Mouse (Mus musculus) myocyte (in vitro differentiated cells): ENCODE data around the gene Igf2bp1. TPM values are rescaled to one million over a fixed set of nuclear protein-coding genes. Genes with fewer than 3 reads are reported as not detected.

ENCODE experiments used
- H3K27me3 ChIP-seq: one replicate; pipeline ENCODE4 v1.6.1; 2011; ENCODE audit not compliant: control insufficient read depth, insufficient read depth, insufficient read length
- H3K36me3 ChIP-seq: one replicate; pipeline ENCODE4 v1.6.1; 2011; ENCODE audit not compliant: control insufficient read depth, insufficient read depth
- H3K4me2 ChIP-seq: one replicate; pipeline ENCODE4 v1.6.1; 2011; ENCODE audit warnings: low read depth, control low read depth
- H3K4me3 ChIP-seq: one replicate; pipeline ENCODE4 v1.5.1; 2011; ENCODE audit warnings: mild to moderate bottlenecking, control low read depth, moderate library complexity
- H3K79me2 ChIP-seq: one replicate; pipeline ENCODE4 v1.6.1; 2011; ENCODE audit not compliant: control insufficient read depth, insufficient read depth
- H3ac ChIP-seq: one replicate; pipeline ENCODE4 v1.6.1; 2011; ENCODE audit not compliant: control insufficient read depth, insufficient read length
- CEBPB ChIP-seq: IDR thresholded peaks from 2 replicates; pipeline ENCODE4 v1.6.1; 2011; ENCODE audit warnings: mild to moderate bottlenecking, moderate library complexity; ENCODE audit not compliant: poor library complexity, insufficient read depth, severe bottlenecking
- E2F4 ChIP-seq: IDR thresholded peaks from one replicate; pipeline ENCODE4 v1.6.1; 2011; ENCODE audit warnings: mild to moderate bottlenecking, control low read depth, moderate library complexity; ENCODE audit not compliant: insufficient read depth
- MAX ChIP-seq: IDR thresholded peaks from one replicate; pipeline ENCODE4 v1.6.1; 2011; ENCODE audit warnings: low read depth, mild to moderate bottlenecking, control low read depth
- MYOD1 ChIP-seq, 3 experiments: IDR thresholded peaks; one replicate each; pipeline ENCODE4 v1.6.1; 2011; ENCODE audit warnings: control low read depth in 2 of 3, low read depth in 2 of 3, mild to moderate bottlenecking in 2 of 3, moderate library complexity in 1 of 3; ENCODE audit not compliant: insufficient read length in 2 of 3, control insufficient read depth in 1 of 3
- MYOG ChIP-seq, 3 experiments: IDR thresholded peaks; one replicate each; pipeline ENCODE4 v1.6.1; 2011; ENCODE audit warnings: control low read depth in 2 of 3, low read depth in 2 of 3, mild to moderate bottlenecking in 2 of 3; ENCODE audit not compliant: insufficient read length in 2 of 3, control insufficient read depth in 1 of 3, insufficient read depth in 1 of 3
- POLR2A ChIP-seq: IDR thresholded peaks from one replicate; pipeline ENCODE4 v1.6.1; 2011; ENCODE audit warnings: low read depth, mild to moderate bottlenecking, control low read depth, moderate library complexity; ENCODE audit not compliant: insufficient read length
- POLR2AphosphoS2 ChIP-seq: IDR thresholded peaks from one replicate; pipeline ENCODE4 v1.6.1; 2011; ENCODE audit warnings: low read depth, control low read depth; ENCODE audit not compliant: insufficient read length
- REST ChIP-seq: IDR thresholded peaks from one replicate; pipeline ENCODE4 v1.6.1; 2011; ENCODE audit warnings: mild to moderate bottlenecking, control low read depth, moderate library complexity; ENCODE audit not compliant: insufficient read depth, insufficient read length
- SRF ChIP-seq: IDR thresholded peaks from one replicate; pipeline ENCODE4 v1.6.1; 2011; ENCODE audit warnings: low read depth; ENCODE audit not compliant: control insufficient read depth, insufficient read length
- TCF12 ChIP-seq: IDR thresholded peaks from one replicate; pipeline ENCODE4 v1.6.1; 2011; ENCODE audit warnings: mild to moderate bottlenecking, control low read depth; ENCODE audit not compliant: poor library complexity, insufficient read depth, severe bottlenecking
- TCF3 ChIP-seq: IDR thresholded peaks from one replicate; pipeline ENCODE4 v1.6.1; 2011; ENCODE audit warnings: low read depth, control low read depth; ENCODE audit not compliant: insufficient read length
- USF1 ChIP-seq: IDR thresholded peaks from one replicate; pipeline ENCODE4 v1.6.1; 2011; ENCODE audit warnings: low read depth, mild to moderate bottlenecking, control low read depth, moderate library complexity
- polyA plus RNA-seq: library from polyadenylated mRNA; unstranded; fragments of >200 nt; fragmentation: generic; extraction: Trizol; gene quantifications from one replicate; pipeline ENCODE4 v1.2.1, GENCODE M21; 2012; ENCODE audit warnings: missing spikeins

Gene Igf2bp1
- polyA plus RNA-seq, 1 experiment = 0.30 TPM

DNA sequence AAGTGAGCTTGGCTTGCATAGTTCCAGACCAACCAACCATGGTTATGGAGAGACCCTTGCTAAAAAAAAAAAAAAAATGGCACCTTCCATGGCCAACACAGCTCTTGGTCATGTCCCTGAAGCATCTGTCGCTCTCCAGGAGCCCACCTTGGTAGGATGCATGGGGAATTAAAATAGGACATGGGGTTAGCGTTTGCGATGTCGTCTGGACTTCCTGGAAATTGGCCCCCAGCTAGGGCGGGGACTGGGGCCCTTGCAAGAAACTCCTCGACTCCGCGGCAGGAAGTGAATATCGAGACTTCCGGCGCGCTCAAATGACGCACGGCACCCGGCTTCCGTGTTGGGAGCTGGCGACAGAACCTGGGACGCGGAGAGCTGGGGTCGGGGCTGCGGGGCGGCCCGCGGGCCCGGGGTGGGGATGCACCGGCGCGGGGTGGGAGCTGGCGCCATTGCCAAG is 28.9 kb upstream of the Igf2bp1 start, which contains the start of gene Snf8:
TSS of gene Snf8 (plus strand) at position 290 of the 457 bp plus-strand sequence.
- Histone ChIP-seq H3K4me3 (peak within 1 kb of the TSS; percentile 74), H3K4me2 (peak within 1 kb of the TSS; percentile 92), H3ac (peak within 1 kb of the TSS; percentile 17), H3K36me3 (no peaks in the 10 kb centered on the region), H3K27me3 (peaks cover 2% of the 10 kb centered on the region), H3K79me2 (peaks cover 13% of the 10 kb centered on the region)
- TF ChIP-seq SRF (peak; percentile 38), MAX (no peak), POLR2AphosphoS2 (peak; percentile 50)

DNA sequence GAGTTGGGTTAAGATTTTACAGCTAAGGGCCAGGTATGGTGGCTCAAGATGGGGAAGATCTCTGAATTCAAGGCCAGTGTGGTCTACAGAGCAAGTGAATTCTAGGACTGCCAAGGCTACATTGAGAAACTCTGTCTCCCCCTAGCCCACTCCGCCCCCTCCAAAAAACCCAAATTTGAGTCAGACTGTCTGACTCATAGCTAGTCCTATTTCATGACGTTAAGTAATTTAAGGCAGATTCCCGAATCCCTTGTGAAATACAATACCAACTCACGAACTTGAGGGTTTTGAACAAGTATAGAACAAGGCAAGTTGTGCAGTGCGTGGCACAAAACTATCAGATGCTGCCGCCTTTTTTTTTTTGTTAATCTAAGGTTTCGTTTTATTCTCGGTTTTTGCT is 28.4 kb upstream of the Igf2bp1 start:
- Histone ChIP-seq H3K27me3 (peaks cover 7% of the 10 kb centered on the region), H3K36me3 (no peaks in the 10 kb centered on the region), H3K79me2 (peaks cover 13% of the 10 kb centered on the region), H3K4me2 (peak overlapping the region; percentile 92), H3K4me3 (peak overlapping the region; percentile 74), H3ac (no peak overlapping the region)
- no peak for TF ChIP-seq USF1
- peak; percentile 37; the same call in 1 of the 2 replicates for TF ChIP-seq CEBPB
- no peak for TF ChIP-seq MYOG (IDR thresholded peaks at IDR 0.05; ENCODE audit: control insufficient read depth in 1 of 3, insufficient read depth in 1 of 3, insufficient read length in 2 of 3, low read depth in 2 of 3)

DNA sequence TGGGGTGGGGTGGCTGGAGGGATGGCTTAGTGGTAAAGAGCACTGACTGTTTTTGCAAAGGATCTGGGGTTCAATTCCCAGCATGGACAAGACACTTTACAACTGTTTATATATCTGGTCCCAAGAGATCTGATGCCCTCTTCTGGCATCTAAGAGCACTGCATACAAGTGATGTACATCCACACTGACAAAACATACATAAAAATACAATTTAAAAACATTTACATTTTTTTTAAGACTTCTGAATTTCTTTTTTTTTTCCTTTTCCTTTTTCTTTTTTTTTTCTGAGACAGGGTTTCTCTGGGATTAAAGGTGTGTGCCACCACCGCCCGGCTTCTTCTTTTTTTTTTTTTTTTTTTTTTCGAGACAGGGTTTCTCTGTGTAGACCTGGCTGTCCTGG is 27.5 kb upstream of the Igf2bp1 start:
- Histone ChIP-seq H3K36me3 (no peaks in the 10 kb centered on the region), H3K27me3 (peaks cover 9% of the 10 kb centered on the region), H3ac (no peak overlapping the region), H3K79me2 (peaks cover 13% of the 10 kb centered on the region), H3K4me3 (no peak overlapping the region), H3K4me2 (no peak overlapping the region)
- no peak for TF ChIP-seq E2F4
- no peak for TF ChIP-seq MYOG (IDR thresholded peaks at IDR 0.05; ENCODE audit: control insufficient read depth in 1 of 3, insufficient read depth in 1 of 3, insufficient read length in 2 of 3, low read depth in 2 of 3)
- no peak for TF ChIP-seq MYOD1 (IDR thresholded peaks at IDR 0.05; ENCODE audit: control insufficient read depth in 1 of 3, insufficient read length in 2 of 3, low read depth in 2 of 3)
- TF ChIP-seq REST = no peak
- TF ChIP-seq USF1 = no peak

DNA sequence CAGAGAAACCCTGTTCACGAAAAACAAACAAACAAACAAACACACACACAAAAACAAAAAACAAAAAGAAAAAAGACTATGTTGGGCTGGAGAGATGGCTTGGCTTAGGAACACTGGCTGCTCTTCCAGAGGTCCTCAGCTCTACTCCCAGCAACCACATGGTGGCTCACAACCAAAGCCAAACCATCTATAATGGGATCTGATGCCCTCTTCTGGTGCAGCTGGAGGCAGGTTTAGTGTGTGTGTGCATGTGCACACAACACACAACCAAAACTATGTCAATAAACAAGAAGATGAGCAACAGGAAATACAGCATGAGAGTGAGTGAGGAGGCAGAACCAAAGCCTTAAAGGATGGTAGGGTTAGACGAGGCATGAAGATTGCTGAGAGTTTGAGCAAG is 26.0 kb upstream of the Igf2bp1 start:
- peaks cover 11% of the 10 kb centered on the region for H3K27me3 ChIP-seq
- H3K36me3 ChIP-seq = no peaks in the 10 kb centered on the region
- H3ac ChIP-seq = no peak overlapping the region
- no peak overlapping the region for H3K4me3 ChIP-seq
- no peak overlapping the region for H3K4me2 ChIP-seq
- TF ChIP-seq USF1 = no peak
- TF ChIP-seq REST = no peak
- TF ChIP-seq SRF = no peak
- no peak for TF ChIP-seq MAX
- TF ChIP-seq POLR2A = no peak
- no peak for TF ChIP-seq MYOD1 (IDR thresholded peaks at IDR 0.05; ENCODE audit: control insufficient read depth in 1 of 3, insufficient read length in 2 of 3, low read depth in 2 of 3)
- TF ChIP-seq MYOG (IDR thresholded peaks at IDR 0.05; ENCODE audit: control insufficient read depth in 1 of 3, insufficient read depth in 1 of 3, insufficient read length in 2 of 3, low read depth in 2 of 3) = no peak
- TF ChIP-seq TCF3 = no peak
- no peak for TF ChIP-seq TCF12
- TF ChIP-seq POLR2AphosphoS2 = no peak
- TF ChIP-seq E2F4 = no peak
- TF ChIP-seq CEBPB = no peak
- peaks cover 13% of the 10 kb centered on the region for H3K79me2 ChIP-seq

DNA sequence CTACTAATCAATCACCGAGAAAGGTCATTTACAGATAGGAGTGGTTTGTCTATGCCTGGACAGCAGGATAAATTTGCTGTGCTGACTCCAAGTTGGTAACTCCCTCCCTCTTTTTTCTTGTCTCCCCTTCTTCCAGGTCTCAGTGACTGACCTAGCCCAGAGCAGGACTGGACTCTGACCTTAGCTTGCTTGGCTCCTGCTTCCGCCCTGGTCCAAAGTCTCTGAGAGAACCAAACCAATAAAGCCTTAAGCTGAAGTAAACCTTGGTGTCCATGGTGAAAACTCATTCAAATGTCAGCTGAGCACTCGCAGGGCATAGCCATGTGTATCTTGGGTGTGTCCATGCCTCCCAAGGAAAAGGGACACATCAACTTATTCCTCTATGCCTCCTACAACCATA is 24.8 kb upstream of the Igf2bp1 start:
- H3K36me3 ChIP-seq = no peaks in the 10 kb centered on the region
- peaks cover 15% of the 10 kb centered on the region for H3K27me3 ChIP-seq
- H3K79me2 ChIP-seq = peaks cover 7% of the 10 kb centered on the region
- no peak overlapping the region for H3K4me2 ChIP-seq
- no peak overlapping the region for H3K4me3 ChIP-seq
- TF ChIP-seq POLR2AphosphoS2 = no peak
- TF ChIP-seq USF1 = no peak
- TF ChIP-seq TCF3 = no peak
- no peak for TF ChIP-seq TCF12
- no peak for TF ChIP-seq SRF
- TF ChIP-seq MYOG (IDR thresholded peaks at IDR 0.05; ENCODE audit: control insufficient read depth in 1 of 3, insufficient read depth in 1 of 3, insufficient read length in 2 of 3, low read depth in 2 of 3) = no peak
- TF ChIP-seq POLR2A = no peak
- no peak for TF ChIP-seq CEBPB
- no peak for TF ChIP-seq REST
- no peak for TF ChIP-seq E2F4
- TF ChIP-seq MYOD1 (IDR thresholded peaks at IDR 0.05; ENCODE audit: control insufficient read depth in 1 of 3, insufficient read length in 2 of 3, low read depth in 2 of 3) = no peak
- no peak for TF ChIP-seq MAX
- no peak overlapping the region for H3ac ChIP-seq
